Mouse (Mus musculus) gonadal fat pad, adult 2 months (tissue): ENCODE data around the gene Gnmt. TPM values are rescaled to one million over a fixed set of nuclear protein-coding genes. Genes with fewer than 3 reads are reported as not detected.
A peak's percentile ranks its signal among the peaks of the same experiment; 100 is the strongest.

Source experiments
- DNase-seq: peaks from one replicate; pipeline ENCODE4 v3.0.0-alpha.2; 2012; ENCODE audit warnings: low read depth
- polyA plus RNA-seq: library from polyadenylated mRNA; depleted of rRNA; stranded (reverse); fragments of >200 nt; gene quantifications from 2 replicates; pipeline ENCODE4 v1.2.3, GENCODE M21; 2012

Gnmt gene
- polyA plus RNA-seq, 1 experiment, result 16.7 TPM

- DNase-seq, result no peak
Measured at GRCm38 (mm10) chr17:46703971-46704886, 24.7 kb downstream of the Gnmt start.

DNA sequence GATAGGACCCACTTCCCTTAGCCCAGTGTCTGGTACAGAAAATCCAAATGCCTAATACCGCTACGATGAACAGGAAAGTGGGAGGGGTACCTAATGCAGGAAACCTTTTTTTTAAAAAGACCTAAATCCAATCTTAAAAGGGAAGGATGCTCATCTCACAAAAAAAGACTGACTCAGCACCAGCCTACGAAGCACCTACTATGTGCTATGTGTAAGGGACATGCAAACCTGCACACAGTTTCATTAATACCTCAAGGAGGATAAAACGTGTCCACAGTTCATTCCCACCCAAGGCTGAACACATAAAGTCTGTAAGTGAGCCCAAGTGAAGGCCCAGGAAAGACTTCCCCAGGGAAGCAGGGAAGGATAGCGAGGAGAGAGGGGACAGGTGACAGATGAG is 26.5 kb downstream of the Gnmt start:
- no peak for DNase-seq

DNA sequence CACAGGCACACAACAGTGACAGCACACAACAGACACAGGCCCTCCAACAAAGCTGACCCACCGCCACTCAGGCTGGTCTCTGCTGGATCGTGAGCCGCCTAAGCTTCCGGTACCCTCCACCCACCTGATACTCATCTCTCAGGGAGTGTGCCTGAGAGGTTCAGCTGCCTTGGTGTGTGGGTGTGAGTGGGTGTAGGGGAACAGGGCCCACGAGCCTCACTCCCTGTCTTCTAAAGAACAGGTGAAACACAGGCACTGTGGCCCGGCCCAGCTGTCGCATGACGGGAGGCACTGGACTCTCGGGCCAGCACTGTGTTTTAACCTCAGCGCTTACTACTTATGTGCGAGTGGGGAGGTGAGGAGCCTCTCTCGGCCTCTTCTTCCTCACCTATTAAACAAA is 26.9 kb downstream of the Gnmt start:
- no peak for DNase-seq

DNA sequence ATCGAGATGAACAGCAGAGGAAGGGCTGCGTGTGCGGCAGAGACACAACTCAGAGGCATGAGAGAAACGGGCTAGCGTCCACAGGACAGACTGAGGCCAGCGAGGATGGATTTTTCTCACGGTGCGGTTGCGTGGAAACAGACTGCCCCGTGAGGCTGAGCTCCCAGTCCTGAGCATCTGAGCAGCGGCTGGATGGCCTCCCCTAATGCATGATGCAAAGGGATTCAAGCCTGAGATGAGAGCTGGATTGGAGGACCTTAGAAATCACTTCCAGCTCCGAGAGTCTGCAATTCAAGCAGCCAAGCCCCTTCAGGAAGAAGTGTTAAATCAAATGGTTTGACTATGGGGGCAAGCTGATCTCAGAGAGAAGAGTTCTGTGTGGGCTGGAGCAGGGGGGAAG is 27.5 kb downstream of the Gnmt start:
- DNase-seq, result no peak

DNA sequence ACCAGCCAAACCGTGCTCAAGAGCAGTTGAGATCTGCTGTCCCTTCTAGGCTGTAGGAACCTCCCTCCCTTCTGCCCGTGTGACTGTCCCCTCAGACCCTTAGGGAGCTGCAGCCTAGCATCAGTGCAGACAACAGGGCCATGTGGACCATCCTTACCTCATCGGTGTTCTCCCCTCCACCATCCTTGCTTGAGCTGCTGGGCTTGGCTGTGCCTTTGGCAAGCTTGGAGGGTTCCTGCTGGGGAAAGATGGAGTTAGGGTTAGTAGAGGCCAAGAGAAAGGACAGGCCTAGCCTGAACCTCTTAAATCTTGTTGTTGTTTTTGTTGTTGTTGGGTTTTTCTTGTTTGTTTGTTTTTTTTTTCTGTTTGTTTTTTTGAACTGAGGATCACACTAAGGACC is 29.1 kb downstream of the Gnmt start:
- DNase-seq, result no peak

DNA sequence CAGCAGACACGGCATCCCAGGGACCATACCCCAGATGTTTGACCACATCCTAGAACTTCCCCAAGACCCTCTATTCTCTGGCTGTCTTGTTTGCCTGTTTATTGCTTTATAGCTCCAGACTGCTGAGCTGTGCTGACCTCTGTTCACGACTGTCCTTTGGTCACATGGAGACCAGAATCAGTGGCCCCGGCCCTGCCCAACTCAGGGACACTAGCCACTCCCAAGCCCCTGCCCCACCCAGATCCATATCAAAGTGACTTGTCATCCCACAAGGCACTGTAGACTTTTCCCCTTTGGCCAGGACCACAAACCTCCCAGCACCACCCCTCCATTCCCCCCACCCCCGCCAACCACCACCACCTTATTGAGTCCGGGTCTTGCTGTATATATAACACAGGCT is 29.7 kb downstream of the Gnmt start:
- no peak for DNase-seq

- no peak for DNase-seq
Measured at GRCm38 (mm10) chr17:46698515-46698914, 30.5 kb downstream of the Gnmt start.

GRCm38 (mm10) chr17:46694517-46695063 is 34.4 kb downstream of the Gnmt start:
- DNase-seq, result no peak

GRCm38 (mm10) chr17:46691390-46691789 is 37.6 kb downstream of the Gnmt start:
- no peak for DNase-seq

GRCm38 (mm10) chr17:46690665-46691064 is 38.3 kb downstream of the Gnmt start:
- no peak for DNase-seq

DNA sequence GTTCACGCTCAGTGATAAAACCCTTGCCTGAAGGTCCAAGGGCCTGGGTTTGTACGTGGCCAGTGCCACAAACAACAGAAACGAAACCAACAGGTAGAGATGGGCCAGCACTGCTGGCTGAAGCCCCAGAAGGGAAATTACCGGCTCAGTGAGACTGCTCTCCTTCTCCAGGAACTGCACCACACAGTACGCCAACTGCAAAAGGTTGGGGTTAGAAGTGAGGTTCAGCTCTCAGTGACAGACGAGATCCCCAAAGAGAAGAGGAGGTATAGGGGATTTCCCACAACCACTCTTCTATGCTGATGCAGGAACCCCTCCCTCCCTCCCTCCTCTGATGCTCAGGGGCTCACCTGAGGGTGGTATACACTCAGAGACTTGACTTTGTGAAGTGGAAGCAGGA is 43.1 kb downstream of the Gnmt start:
- DNase-seq, result no peak

DNA sequence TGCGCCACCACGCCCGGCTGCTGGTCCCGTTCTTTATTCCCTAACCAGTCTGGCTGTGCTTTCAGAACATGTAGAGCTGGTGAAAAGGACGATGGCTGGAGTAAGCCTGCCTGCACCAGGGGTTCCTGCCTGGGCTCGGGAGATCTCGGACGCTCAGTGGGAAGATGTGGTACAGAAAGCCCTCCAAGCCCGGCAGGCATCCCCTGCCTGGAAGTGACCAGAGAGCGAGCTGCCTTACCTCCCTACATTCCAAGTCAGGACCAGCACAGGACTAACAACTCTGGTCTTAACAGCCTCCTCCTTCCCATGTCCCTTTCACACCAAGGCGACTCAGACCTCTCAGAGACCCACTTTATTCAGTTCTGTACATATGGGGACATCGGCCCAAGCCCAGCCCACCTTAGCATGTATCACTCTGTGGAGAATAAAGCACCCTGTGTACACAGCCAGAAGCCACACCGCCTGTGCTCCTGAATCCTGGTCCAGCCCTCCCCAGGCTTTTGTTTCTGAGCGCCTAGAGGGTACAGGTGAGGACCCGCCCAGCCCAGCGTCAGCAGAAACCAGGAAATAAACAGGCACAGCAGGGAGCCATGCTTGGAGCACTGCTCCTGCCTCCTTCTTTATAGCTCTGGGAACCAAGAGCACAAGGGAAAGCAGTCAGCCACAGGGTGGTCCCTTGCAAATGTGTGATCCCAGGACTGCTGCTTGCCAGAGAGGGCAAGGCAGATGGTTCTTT is 46.1 kb downstream of the Gnmt start:
- DNase-seq, result no peak

- no peak for DNase-seq
Measured at GRCm38 (mm10) chr17:46681466-46682118, 47.4 kb downstream of the Gnmt start.

DNA sequence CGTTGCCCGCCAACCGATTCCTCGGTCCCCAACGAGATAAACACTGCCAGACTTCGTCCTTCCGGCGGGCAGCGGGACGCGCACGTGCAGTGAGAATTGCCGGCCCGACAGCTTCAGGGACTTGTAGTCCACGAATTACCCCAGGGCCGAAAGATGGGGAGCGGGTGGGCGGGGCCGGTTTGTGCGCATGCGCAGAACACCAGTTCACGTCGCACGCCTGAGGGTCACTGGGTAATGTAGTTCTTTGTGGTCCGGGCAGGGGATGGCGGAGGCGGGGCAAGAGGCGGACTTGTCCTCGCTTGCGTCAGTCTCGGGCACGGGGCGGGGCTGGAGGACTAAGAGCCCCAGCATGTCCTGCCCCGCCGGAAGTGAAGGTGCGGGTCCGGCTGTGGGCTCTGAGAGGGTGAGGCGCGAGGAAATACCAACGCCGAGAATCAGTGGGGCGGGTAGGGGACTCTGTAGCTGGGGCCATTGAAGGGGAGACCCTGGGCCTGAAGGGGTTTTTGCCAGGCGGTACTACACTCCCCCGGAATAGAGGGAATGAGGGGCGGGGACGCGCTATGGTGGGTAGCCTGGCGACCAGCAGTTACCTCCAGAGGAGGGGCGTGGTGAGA is 48.1 kb downstream of the Gnmt start, which contains the start of gene Klhdc3:
TSS of gene Klhdc3 (minus strand) at position 155 of the 614 bp plus-strand sequence.
- peak; percentile 60 for DNase-seq

DNA sequence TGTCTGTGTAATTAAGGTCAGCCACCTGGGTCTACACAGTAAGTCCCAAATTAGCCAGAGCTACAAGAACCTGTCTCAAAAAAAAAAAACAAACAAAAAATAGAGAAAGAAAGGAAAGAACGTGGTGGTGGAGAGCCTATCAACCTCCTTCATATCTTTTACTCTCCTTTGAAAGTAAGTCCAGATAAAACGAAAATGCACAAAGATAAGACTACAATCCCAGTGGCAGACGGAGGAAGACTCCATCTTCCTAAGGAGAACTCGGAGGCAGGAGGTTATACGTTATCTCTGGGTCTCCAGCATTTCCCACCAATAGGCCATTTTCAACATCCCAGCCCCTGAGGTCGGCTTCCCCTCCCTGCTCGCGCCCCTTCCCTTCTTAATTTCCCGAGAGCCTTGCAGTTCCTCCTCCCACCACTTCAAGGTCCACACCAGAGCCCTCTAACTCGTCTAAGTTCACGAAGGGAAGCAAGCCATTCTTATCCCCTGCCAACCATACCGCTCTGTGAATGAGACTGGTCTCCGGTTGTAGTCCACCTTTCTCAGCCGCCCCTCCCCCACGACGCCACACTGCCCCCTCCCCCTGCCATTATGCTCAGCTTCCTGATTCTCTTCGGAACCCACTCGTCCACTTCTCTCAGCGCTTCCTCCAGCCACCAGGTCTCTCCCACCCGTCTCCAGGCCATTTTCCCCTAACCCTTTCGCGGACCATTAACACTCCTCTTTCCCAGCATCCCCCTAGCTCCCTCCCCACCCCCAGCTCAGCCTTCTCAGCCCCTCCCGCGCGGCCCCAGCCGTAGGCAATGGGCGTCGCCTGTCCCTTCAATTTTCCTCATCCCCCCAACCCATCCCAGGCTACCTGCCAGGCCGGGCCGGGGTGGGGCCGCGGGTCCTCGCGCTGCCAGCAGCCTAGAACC is 48.9 kb downstream of the Gnmt start:
- DNase-seq, result no peak

DNA sequence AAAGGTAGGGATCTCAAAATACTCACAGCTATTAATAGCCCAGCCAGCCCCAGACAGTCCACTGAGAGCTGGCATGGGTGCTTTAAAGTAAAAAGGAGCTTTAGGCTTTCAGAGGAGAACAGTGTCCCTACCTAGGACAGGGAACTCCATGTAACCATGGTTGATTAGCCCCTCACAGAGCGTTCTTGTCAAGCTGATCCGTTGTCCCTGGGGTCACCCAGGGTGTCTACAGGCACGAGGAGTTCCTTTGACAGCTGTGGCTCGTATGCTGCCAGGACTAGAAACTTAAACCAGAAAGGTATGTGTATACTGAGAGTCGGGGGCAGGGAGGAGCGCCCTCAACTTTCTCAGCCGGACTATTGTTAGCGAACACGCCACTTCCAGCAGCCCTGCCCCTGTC is 50.1 kb downstream of the Gnmt start:
- no peak for DNase-seq

DNA sequence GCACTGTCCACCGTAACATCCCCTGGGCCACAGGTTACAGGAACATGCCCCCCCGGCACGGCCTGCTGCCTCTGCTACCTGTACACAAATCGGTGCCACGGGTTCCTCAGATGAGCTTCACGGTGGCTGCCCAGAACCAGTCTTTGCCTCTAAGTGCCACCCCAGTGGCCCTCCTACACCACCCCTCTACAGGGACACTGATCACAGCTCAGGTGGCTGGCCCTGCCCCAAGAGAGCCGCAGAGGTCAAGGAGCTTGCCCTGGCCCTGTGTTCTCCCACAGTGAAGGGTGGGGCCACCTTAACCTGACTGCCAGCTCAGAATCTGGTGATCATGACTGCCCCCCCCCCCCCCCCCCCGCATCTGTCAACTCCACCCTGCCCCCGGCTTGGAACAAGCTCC is 50.6 kb downstream of the Gnmt start, which contains the start of gene Mea1:
TSS of gene Mea1 (plus strand) at position 378 of the 400 bp plus-strand sequence.
- no peak for DNase-seq
